ENCODE assay signal across 8 mouse cellular contexts in genomic region chr16:16302369-16303137, GRCm38 (mm10). TPM values are rescaled to one million over a fixed set of nuclear protein-coding genes. Genes with fewer than 3 reads are reported as not detected.
DNase-seq lines count a peak whose midpoint lies in the region; ATAC-seq and TF ChIP-seq lines count a peak whose summit lies in the region.

Gene Yars2 (plus strand): TSS chr16:16302965.

- H3K4me1 ChIP-seq in hindbrain, postnatal 0 days (ENCODE audit: insufficient read depth, low read length) = peaks cover 8% of the 10 kb centered on the region; the same call in 1 of the 2 replicates

- H3K27ac ChIP-seq in gastrocnemius, adult 2 months = peak within 1 kb of the TSS; percentile 97
- peak within 1 kb of the TSS; percentile 94 for H3K27ac ChIP-seq in hindbrain, postnatal 0 days
- H3K27ac ChIP-seq in left cerebral cortex, adult 2 months = peak within 1 kb of the TSS; percentile 95

- intact Hi-C loops in gastrocnemius, adult 2 months (cut with DNase I) = loop anchor here (2.0 kb wide), 1 partner anchor 100 kb away; no protein-coding TSS in a partner anchor
- intact Hi-C loops in left cerebral cortex, adult 2 months (cut with DNase I) = loop anchor here (1.0 to 5.0 kb wide), 5 partner anchors 55 to 570 kb away; partner anchors contain the start of genes Dnm1l, Mzt2, Top3b and Vpreb1

- peak within 1 kb of the TSS; percentile 93 for H3K4me3 ChIP-seq in gastrocnemius, adult 2 months
- peak within 1 kb of the TSS; percentile 94 for H3K4me3 ChIP-seq in hindbrain, postnatal 0 days (ENCODE audit: low read length)
- H3K4me3 ChIP-seq in left cerebral cortex, adult 2 months = peak within 1 kb of the TSS; percentile 96

- peaks cover 10% of the 10 kb centered on the region; the same call in 1 of the 2 replicates for H3K36me3 ChIP-seq in hindbrain, postnatal 0 days (ENCODE audit: insufficient read depth, low read length)

- H3K9ac ChIP-seq in hindbrain, postnatal 0 days (replicated peaks; ENCODE audit: low read length) = peak within 1 kb of the TSS; percentile 84

- peak; percentile 99 for ATAC-seq in hindbrain, postnatal 0 days
- ATAC-seq in megakaryocyte, adult 5-6 weeks (ENCODE audit: poor library complexity, severe bottlenecking) = peak; percentile 97

- WGBS in hindbrain, postnatal 0 days = under 1% methylated on average over 50 of the region's 50 CpGs

- H3K9me3 ChIP-seq in hindbrain, postnatal 0 days (ENCODE audit: low read length) = no peaks in the 10 kb centered on the region

- peak; percentile 82 for DNase-seq in WW6 (ENCODE audit: low read depth, low spot score)
- DNase-seq in cerebellum, postnatal 4 days (ENCODE audit: low spot score in 2 of 2) = peak; percentile 77 to 86
- peak; percentile 95 for DNase-seq in gastrocnemius, adult 2 months
- peak; percentile 97 for DNase-seq in hindbrain, postnatal 0 days (ENCODE audit: low spot score)
- DNase-seq in left cerebral cortex, adult 2 months (ENCODE audit: extremely low spot score in 1 of 2, low spot score in 2 of 2) = peak; percentile 95 to 96
- DNase-seq in right cerebral cortex, adult 2 months (ENCODE audit: low spot score in 2 of 2) = peak; percentile 94 to 95
- peak; percentile 93 for DNase-seq in urinary bladder, postnatal 14 days (ENCODE audit: low spot score)

- H3K4me2 ChIP-seq in hindbrain, postnatal 0 days (ENCODE audit: low read depth, low read length) = peak within 1 kb of the TSS; percentile 72

- peak; percentile 57 for TF ChIP-seq CTCF in gastrocnemius, adult 2 months (IDR thresholded peaks at IDR 0.05)
- TF ChIP-seq CTCF in hindbrain, postnatal 0 days (IDR thresholded peaks at IDR 0.05; ENCODE audit: low read depth) = peak; percentile 91
- peak; percentile 43 for TF ChIP-seq CTCF in left cerebral cortex, adult 2 months (IDR thresholded peaks at IDR 0.05)

- H3K27me3 ChIP-seq in hindbrain, postnatal 0 days (ENCODE audit: insufficient read depth, low read length) = no peaks in the 10 kb centered on the region

RNA-seq across cellular contexts. Expression of gene Yars2, which starts in this region (rescaled TPM):
- 10 to 100 TPM; 18.1 to 21.8 TPM for total RNA-seq in gastrocnemius, adult 2 months (2021)
- total RNA-seq in hindbrain, postnatal 0 days (2014; rRNA removed) = 30.9 and 40.6 TPM in 2 replicates
- 26.4 and 28.0 TPM in 2 replicates for polyA plus RNA-seq in hindbrain, postnatal 0 days (2015; fragmentation: Nextera tagmentation; extraction: Ambion mirVana)
- 10 to 100 TPM; 24.1 to 28.3 TPM for total RNA-seq in left cerebral cortex, adult 2 months (2021)
- total RNA-seq in megakaryocyte, adult 5-6 weeks (2015) = 17.6 and 22.9 TPM in 2 replicates
- total RNA-seq in megakaryocyte, adult 5-6 weeks (2017) = 6.8 and 10.4 TPM in 2 replicates

Comparison
In these comparisons a context has a peak if more than half of its experiments do, and no peak if none do; other contexts are left out.
1. Peak in every context shown above with its lines: DNase-seq, ATAC-seq, H3K4me3 ChIP-seq and H3K27ac ChIP-seq.